Mouse (Mus musculus): ENCODE measurements around the gene S100a4. TPM values are rescaled to one million over a fixed set of nuclear protein-coding genes. Genes with fewer than 3 reads are reported as not detected.

The S100a4 gene
- polyA plus RNA-seq, 1 experiment from 2014 or later = not detected

- H3K27me3 ChIP-seq (ENCODE audit: control insufficient read depth, insufficient read depth, low read length) = no peaks in the 10 kb centered on the region
- H3K4me3 ChIP-seq (ENCODE audit: low read depth, low read length) = no peak overlapping the region
- ATAC-seq (ENCODE audit: insufficient read depth, low FRiP score, low TSS enrichment) = no peak
- no peak for DNase-seq (ENCODE audit: low spot score)
- 80% methylated on average over 4 of the region's 4 CpGs for WGBS
- H3K27ac ChIP-seq (ENCODE audit: low read depth, low read length) = no peak overlapping the region
- no peaks in the 10 kb centered on the region for H3K36me3 ChIP-seq (ENCODE audit: control insufficient read depth, insufficient read depth, low read length)
- H3K4me1 ChIP-seq (ENCODE audit: control insufficient read depth, insufficient read depth, low read length) = no peaks in the 10 kb centered on the region
- no peak overlapping the region for H3K4me2 ChIP-seq (ENCODE audit: low read depth)
- no peak overlapping the region for H3K9ac ChIP-seq (ENCODE audit: low read length)
- no peaks in the 10 kb centered on the region for H3K9me3 ChIP-seq (ENCODE audit: control insufficient read depth, low read length)
Measured at GRCm38 (mm10) chr3:90582556-90582955, 21.0 kb upstream of the S100a4 start.

GRCm38 (mm10) chr3:90583893-90584292 lies 19.7 kb upstream of the S100a4 start:
- Histone ChIP-seq H3K27me3 (ENCODE audit: control insufficient read depth, insufficient read depth, low read length) (no peaks in the 10 kb centered on the region), H3K36me3 (ENCODE audit: control insufficient read depth, insufficient read depth, low read length) (no peaks in the 10 kb centered on the region), H3K4me3 (ENCODE audit: low read depth, low read length) (no peak overlapping the region), H3K4me2 (ENCODE audit: low read depth) (no peak overlapping the region), H3K9me3 (ENCODE audit: control insufficient read depth, low read length) (no peaks in the 10 kb centered on the region), H3K27ac (ENCODE audit: low read depth, low read length) (no peak overlapping the region), H3K9ac (ENCODE audit: low read length) (no peak overlapping the region), H3K4me1 (ENCODE audit: control insufficient read depth, insufficient read depth, low read length) (no peaks in the 10 kb centered on the region)
- WGBS = 71% methylated on average over 3 of the region's 3 CpGs
- ATAC-seq (ENCODE audit: insufficient read depth, low FRiP score, low TSS enrichment) (no peak), DNase-seq (ENCODE audit: low spot score) (no peak)

GRCm38 (mm10) chr3:90585595-90585994 lies 18.0 kb upstream of the S100a4 start:
- Histone ChIP-seq H3K36me3 (ENCODE audit: control insufficient read depth, insufficient read depth, low read length) (no peaks in the 10 kb centered on the region), H3K4me2 (ENCODE audit: low read depth) (no peak overlapping the region), H3K27ac (ENCODE audit: low read depth, low read length) (no peak overlapping the region), H3K27me3 (ENCODE audit: control insufficient read depth, insufficient read depth, low read length) (no peaks in the 10 kb centered on the region), H3K9me3 (ENCODE audit: control insufficient read depth, low read length) (no peaks in the 10 kb centered on the region), H3K9ac (ENCODE audit: low read length) (no peak overlapping the region), H3K4me1 (ENCODE audit: control insufficient read depth, insufficient read depth, low read length) (no peaks in the 10 kb centered on the region), H3K4me3 (ENCODE audit: low read depth, low read length) (no peak overlapping the region)
- ATAC-seq (ENCODE audit: insufficient read depth, low FRiP score, low TSS enrichment) (peak; percentile 27; the same call in 1 of the 2 replicates), DNase-seq (ENCODE audit: low spot score) (peak; percentile 66)
- 33% methylated on average over 5 of the region's 5 CpGs for WGBS

GRCm38 (mm10) chr3:90586016-90586643 lies 17.4 kb upstream of the S100a4 start:
- Histone ChIP-seq H3K36me3 (ENCODE audit: control insufficient read depth, insufficient read depth, low read length) (no peaks in the 10 kb centered on the region), H3K4me1 (ENCODE audit: control insufficient read depth, insufficient read depth, low read length) (no peaks in the 10 kb centered on the region), H3K27me3 (ENCODE audit: control insufficient read depth, insufficient read depth, low read length) (no peaks in the 10 kb centered on the region), H3K27ac (ENCODE audit: low read depth, low read length) (no peak overlapping the region), H3K4me3 (ENCODE audit: low read depth, low read length) (no peak overlapping the region), H3K4me2 (ENCODE audit: low read depth) (no peak overlapping the region), H3K9ac (ENCODE audit: low read length) (no peak overlapping the region), H3K9me3 (ENCODE audit: control insufficient read depth, low read length) (no peaks in the 10 kb centered on the region)
- 88% methylated on average over 15 of the region's 15 CpGs for WGBS
- DNase-seq (ENCODE audit: low spot score) = no peak
- ATAC-seq (ENCODE audit: insufficient read depth, low FRiP score, low TSS enrichment) = no peak

GRCm38 (mm10) chr3:90586906-90587305 lies 16.7 kb upstream of the S100a4 start:
- Histone ChIP-seq H3K4me3 (ENCODE audit: low read depth, low read length) (no peak overlapping the region), H3K36me3 (ENCODE audit: control insufficient read depth, insufficient read depth, low read length) (no peaks in the 10 kb centered on the region), H3K27me3 (ENCODE audit: control insufficient read depth, insufficient read depth, low read length) (no peaks in the 10 kb centered on the region), H3K9ac (ENCODE audit: low read length) (no peak overlapping the region), H3K4me1 (ENCODE audit: control insufficient read depth, insufficient read depth, low read length) (no peaks in the 10 kb centered on the region), H3K27ac (ENCODE audit: low read depth, low read length) (no peak overlapping the region), H3K9me3 (ENCODE audit: control insufficient read depth, low read length) (no peaks in the 10 kb centered on the region), H3K4me2 (ENCODE audit: low read depth) (no peak overlapping the region)
- ATAC-seq (ENCODE audit: insufficient read depth, low FRiP score, low TSS enrichment) (no peak), DNase-seq (ENCODE audit: low spot score) (no peak)
- WGBS = 72% methylated on average over 10 of the region's 10 CpGs

- H3K9ac ChIP-seq (ENCODE audit: low read length) = no peak overlapping the region
- DNase-seq (ENCODE audit: low spot score) (no peak), ATAC-seq (ENCODE audit: insufficient read depth, low FRiP score, low TSS enrichment) (no peak)
- no peak overlapping the region for H3K4me3 ChIP-seq (ENCODE audit: low read depth, low read length)
- H3K27me3 ChIP-seq (ENCODE audit: control insufficient read depth, insufficient read depth, low read length) = no peaks in the 10 kb centered on the region
- H3K9me3 ChIP-seq (ENCODE audit: control insufficient read depth, low read length) = no peaks in the 10 kb centered on the region
- H3K4me2 ChIP-seq (ENCODE audit: low read depth) = no peak overlapping the region
- no peaks in the 10 kb centered on the region for H3K4me1 ChIP-seq (ENCODE audit: control insufficient read depth, insufficient read depth, low read length)
- H3K27ac ChIP-seq (ENCODE audit: low read depth, low read length) = no peak overlapping the region
- 90% methylated on average over 14 of the region's 14 CpGs for WGBS
- no peaks in the 10 kb centered on the region for H3K36me3 ChIP-seq (ENCODE audit: control insufficient read depth, insufficient read depth, low read length)
Measured at GRCm38 (mm10) chr3:90587361-90588101, 16.0 kb upstream of the S100a4 start.

- H3K4me1 ChIP-seq (ENCODE audit: control insufficient read depth, insufficient read depth, low read length) = no peaks in the 10 kb centered on the region
- H3K36me3 ChIP-seq (ENCODE audit: control insufficient read depth, insufficient read depth, low read length) = no peaks in the 10 kb centered on the region
- H3K4me3 ChIP-seq (ENCODE audit: low read depth, low read length) = no peak overlapping the region
- WGBS = 84% methylated on average over 6 of the region's 6 CpGs
- DNase-seq (ENCODE audit: low spot score) (no peak), ATAC-seq (ENCODE audit: insufficient read depth, low FRiP score, low TSS enrichment) (no peak)
- no peak overlapping the region for H3K4me2 ChIP-seq (ENCODE audit: low read depth)
- H3K9ac ChIP-seq (ENCODE audit: low read length) = no peak overlapping the region
- H3K27ac ChIP-seq (ENCODE audit: low read depth, low read length) = no peak overlapping the region
- H3K9me3 ChIP-seq (ENCODE audit: control insufficient read depth, low read length) = no peaks in the 10 kb centered on the region
- H3K27me3 ChIP-seq (ENCODE audit: control insufficient read depth, insufficient read depth, low read length) = no peaks in the 10 kb centered on the region
Measured at GRCm38 (mm10) chr3:90589390-90589789, 14.2 kb upstream of the S100a4 start.

DNA sequence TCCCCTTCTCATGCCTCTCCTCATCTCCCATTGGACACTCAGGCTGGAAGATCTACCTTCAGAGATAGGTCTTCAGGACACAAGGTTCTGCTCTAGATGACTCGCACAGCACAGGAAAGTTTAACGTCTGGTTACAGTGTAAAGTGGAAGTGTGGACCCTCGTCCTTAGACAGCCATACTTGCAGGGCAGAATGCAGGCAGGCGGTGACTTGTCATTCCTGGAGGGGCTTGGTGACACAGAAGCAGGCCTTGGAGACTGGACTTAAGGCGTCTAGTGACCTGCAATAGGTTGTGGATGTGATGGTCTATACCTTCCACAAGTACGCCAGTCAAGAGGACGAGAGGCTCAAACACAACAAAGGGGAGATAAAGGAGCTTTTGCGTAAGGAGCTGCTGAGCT lies 13.6 kb upstream of the S100a4 start, which contains the start of gene S100a2:
Gene S100a2, plus strand, starts transcription at position 301 of the 400 bp plus-strand sequence.
- 89% methylated on average over 8 of the region's 8 CpGs for WGBS
- Histone ChIP-seq H3K36me3 (ENCODE audit: control insufficient read depth, insufficient read depth, low read length) (no peaks in the 10 kb centered on the region), H3K27me3 (ENCODE audit: control insufficient read depth, insufficient read depth, low read length) (no peaks in the 10 kb centered on the region), H3K9ac (ENCODE audit: low read length) (no peak within 1 kb of the TSS), H3K4me3 (ENCODE audit: low read depth, low read length) (no peak within 1 kb of the TSS), H3K4me1 (ENCODE audit: control insufficient read depth, insufficient read depth, low read length) (no peaks in the 10 kb centered on the region), H3K27ac (ENCODE audit: low read depth, low read length) (no peak within 1 kb of the TSS), H3K9me3 (ENCODE audit: control insufficient read depth, low read length) (no peaks in the 10 kb centered on the region), H3K4me2 (ENCODE audit: low read depth) (no peak within 1 kb of the TSS)
- ATAC-seq (ENCODE audit: insufficient read depth, low FRiP score, low TSS enrichment) (no peak), DNase-seq (ENCODE audit: low spot score) (no peak)

DNA sequence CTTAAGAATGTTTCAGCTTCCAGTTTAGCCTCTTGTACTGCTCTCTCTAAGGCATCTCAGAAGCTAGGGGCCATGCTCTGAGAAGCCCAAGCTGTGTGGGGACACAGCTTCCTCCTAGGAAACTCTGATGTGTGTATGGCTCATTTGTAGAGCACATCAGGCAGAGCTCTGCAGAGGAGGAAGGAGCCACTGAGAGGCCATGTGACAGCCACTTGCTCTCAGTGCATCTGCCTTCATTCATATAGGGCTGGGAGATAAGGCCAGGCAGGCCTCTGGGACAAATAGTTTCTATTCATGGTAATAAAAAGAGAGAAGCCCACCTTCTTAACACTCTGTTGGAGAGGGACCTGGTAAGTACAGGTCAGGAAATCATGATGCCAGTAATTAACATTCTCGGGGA lies 9.1 kb upstream of the S100a4 start:
- H3K27me3 ChIP-seq (ENCODE audit: control insufficient read depth, insufficient read depth, low read length) = no peaks in the 10 kb centered on the region
- H3K4me1 ChIP-seq (ENCODE audit: control insufficient read depth, insufficient read depth, low read length) = no peaks in the 10 kb centered on the region
- ATAC-seq (ENCODE audit: insufficient read depth, low FRiP score, low TSS enrichment) (no peak), DNase-seq (ENCODE audit: low spot score) (no peak)
- H3K4me3 ChIP-seq (ENCODE audit: low read depth, low read length) = no peak overlapping the region
- no peak overlapping the region for H3K4me2 ChIP-seq (ENCODE audit: low read depth)
- H3K9ac ChIP-seq (ENCODE audit: low read length) = no peak overlapping the region
- no peak overlapping the region for H3K27ac ChIP-seq (ENCODE audit: low read depth, low read length)
- H3K36me3 ChIP-seq (ENCODE audit: control insufficient read depth, insufficient read depth, low read length) = no peaks in the 10 kb centered on the region
- no peaks in the 10 kb centered on the region for H3K9me3 ChIP-seq (ENCODE audit: control insufficient read depth, low read length)
- WGBS = 59% methylated on average over 1 of the region's 1 CpGs

Data from neural tube, embryonic 11.5 days (tissue).